Mouse (Mus musculus): ENCODE data around the gene Nhsl1.
A peak's percentile ranks its signal among the peaks of the same experiment; 100 is the strongest.

Nhsl1 gene

GRCm38 (mm10) chr10:18347231-18347630 lies 28.4 kb downstream of the Nhsl1 start:
- DNase-seq (ENCODE audit: low spot score) = no peak

- no peak for DNase-seq (ENCODE audit: low spot score)
Measured at GRCm38 (mm10) chr10:18350781-18351180, 32.0 kb downstream of the Nhsl1 start.

- DNase-seq (ENCODE audit: low spot score) = no peak
Measured at GRCm38 (mm10) chr10:18352937-18353336, 34.2 kb downstream of the Nhsl1 start.

GRCm38 (mm10) chr10:18354103-18354502 lies 35.3 kb downstream of the Nhsl1 start:
- no peak for DNase-seq (ENCODE audit: low spot score)

- DNase-seq (ENCODE audit: low spot score) = no peak
Measured at GRCm38 (mm10) chr10:18356461-18356860, 37.7 kb downstream of the Nhsl1 start.

GRCm38 (mm10) chr10:18357212-18357611 lies 38.4 kb downstream of the Nhsl1 start:
- DNase-seq (ENCODE audit: low spot score) = no peak

GRCm38 (mm10) chr10:18358461-18358860 lies 39.7 kb downstream of the Nhsl1 start:
- no peak for DNase-seq (ENCODE audit: low spot score)

- no peak for DNase-seq (ENCODE audit: low spot score)
Measured at GRCm38 (mm10) chr10:18360175-18360574, 41.4 kb downstream of the Nhsl1 start.

- no peak for DNase-seq (ENCODE audit: low spot score)
Measured at GRCm38 (mm10) chr10:18365432-18365831, 46.6 kb downstream of the Nhsl1 start.

GRCm38 (mm10) chr10:18366697-18367096 lies 47.9 kb downstream of the Nhsl1 start:
- DNase-seq (ENCODE audit: low spot score) = no peak

GRCm38 (mm10) chr10:18368111-18368510 lies 49.3 kb downstream of the Nhsl1 start:
- DNase-seq (ENCODE audit: low spot score) = no peak

- DNase-seq (ENCODE audit: low spot score) = peak; percentile 28
Measured at GRCm38 (mm10) chr10:18370475-18371286, 51.9 kb downstream of the Nhsl1 start.

GRCm38 (mm10) chr10:18371866-18372265 lies 53.1 kb downstream of the Nhsl1 start:
- DNase-seq (ENCODE audit: low spot score) = no peak

GRCm38 (mm10) chr10:18375301-18375700 lies 56.5 kb downstream of the Nhsl1 start:
- DNase-seq (ENCODE audit: low spot score) = no peak

- DNase-seq (ENCODE audit: low spot score) = no peak
Measured at GRCm38 (mm10) chr10:18384766-18385165, 66.0 kb downstream of the Nhsl1 start.

GRCm38 (mm10) chr10:18386224-18386623 lies 67.4 kb downstream of the Nhsl1 start:
- no peak for DNase-seq (ENCODE audit: low spot score)

- DNase-seq (ENCODE audit: low spot score) = no peak
Measured at GRCm38 (mm10) chr10:18388784-18389575, 70.2 kb downstream of the Nhsl1 start.

GRCm38 (mm10) chr10:18390004-18390403 lies 71.2 kb downstream of the Nhsl1 start:
- DNase-seq (ENCODE audit: low spot score) = no peak

- no peak for DNase-seq (ENCODE audit: low spot score)
Measured at GRCm38 (mm10) chr10:18391608-18392007, 72.8 kb downstream of the Nhsl1 start.

GRCm38 (mm10) chr10:18392268-18392667 lies 73.5 kb downstream of the Nhsl1 start:
- DNase-seq (ENCODE audit: low spot score) = no peak

- no peak for DNase-seq (ENCODE audit: low spot score)
Measured at GRCm38 (mm10) chr10:18393740-18394139, 75.0 kb downstream of the Nhsl1 start.

- DNase-seq (ENCODE audit: low spot score) = no peak
Measured at GRCm38 (mm10) chr10:18394270-18394669, 75.5 kb downstream of the Nhsl1 start.

GRCm38 (mm10) chr10:18400089-18400644 lies 81.4 kb downstream of the Nhsl1 start:
- no peak for DNase-seq (ENCODE audit: low spot score)

All from urinary bladder, postnatal 25 days (tissue).